8 mouse cellular contexts compared by ENCODE assay signal in the genomic region with DNA sequence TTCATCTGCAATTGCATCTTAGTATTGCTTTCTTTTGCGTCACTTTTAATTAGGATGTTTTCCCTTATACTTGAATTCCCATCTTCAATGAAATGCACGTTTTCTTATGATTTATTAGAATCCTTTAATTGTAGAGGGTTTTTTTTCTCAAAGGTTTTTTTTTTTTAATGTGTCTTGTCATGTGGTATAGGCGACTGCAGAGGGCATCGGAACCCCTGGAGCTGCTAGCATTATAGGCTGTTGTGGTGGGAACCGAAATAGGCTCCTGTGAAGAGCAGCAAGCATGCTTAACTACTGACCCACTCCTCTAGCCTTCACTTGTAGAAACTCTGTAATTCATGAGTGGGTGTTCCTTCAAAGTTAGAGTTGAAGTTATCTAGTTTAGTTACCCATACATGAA. TPM values are rescaled to one million over a fixed set of nuclear protein-coding genes. Genes with fewer than 3 reads are reported as not detected.
DNase-seq lines count a peak whose midpoint lies in the region; ATAC-seq lines count a peak whose summit lies in the region.

No protein-coding gene starts in this region.

- peak overlapping the region; percentile 72 for H3K4me3 ChIP-seq in embryonic facial prominence, embryonic 15.5 days (replicated peaks)
- H3K4me3 ChIP-seq in limb, embryonic 15.5 days, result peak overlapping the region; percentile 91
- H3K4me3 ChIP-seq in stomach, embryonic 16.5 days (replicated peaks; ENCODE audit: low read length), result peak overlapping the region; percentile 100

- no peaks in the 10 kb centered on the region for H3K9me3 ChIP-seq in embryonic facial prominence, embryonic 15.5 days (replicated peaks)
- H3K9me3 ChIP-seq in limb, embryonic 15.5 days, result no peaks in the 10 kb centered on the region
- H3K9me3 ChIP-seq in stomach, embryonic 16.5 days (replicated peaks; ENCODE audit: control insufficient read depth, low read length), result no peaks in the 10 kb centered on the region

- no peaks in the 10 kb centered on the region for H3K27me3 ChIP-seq in embryonic facial prominence, embryonic 15.5 days
- H3K27me3 ChIP-seq in limb, embryonic 15.5 days, result no peaks in the 10 kb centered on the region
- no peaks in the 10 kb centered on the region for H3K27me3 ChIP-seq in stomach, embryonic 16.5 days (ENCODE audit: control insufficient read depth, insufficient read depth, low read length)

- no peak overlapping the region for H3K9ac ChIP-seq in embryonic facial prominence, embryonic 15.5 days
- H3K9ac ChIP-seq in limb, embryonic 15.5 days, result peak overlapping the region; percentile 98; the same call in 1 of the 2 replicates
- no peak overlapping the region; the same call in 1 of the 2 replicates for H3K9ac ChIP-seq in stomach, embryonic 16.5 days (ENCODE audit: low read length)

- peaks cover 9% of the 10 kb centered on the region; the same call in 1 of the 2 replicates for H3K36me3 ChIP-seq in embryonic facial prominence, embryonic 15.5 days
- peaks cover 7% of the 10 kb centered on the region; the same call in 1 of the 2 replicates for H3K36me3 ChIP-seq in limb, embryonic 15.5 days
- no peaks in the 10 kb centered on the region for H3K36me3 ChIP-seq in stomach, embryonic 16.5 days (ENCODE audit: control insufficient read depth, insufficient read depth, low read length)

- H3K4me2 ChIP-seq in embryonic facial prominence, embryonic 15.5 days (replicated peaks), result peak overlapping the region; percentile 58
- peak overlapping the region; percentile 53 for H3K4me2 ChIP-seq in limb, embryonic 15.5 days
- H3K4me2 ChIP-seq in stomach, embryonic 16.5 days (ENCODE audit: low read depth, low read length), result peak overlapping the region; percentile 72

- DNase-seq in adrenal gland, postnatal 14 days, result peak; percentile 13
- no peak for DNase-seq in adrenal gland, postnatal 10 days
- peak; percentile 66 for DNase-seq in 416B (ENCODE audit: low read depth)
- DNase-seq in urinary bladder, postnatal 10 days (ENCODE audit: low spot score), result no peak
- no peak for DNase-seq in adrenal gland, adult 18-20 months (ENCODE audit: low spot score in 2 of 2)

- H3K4me1 ChIP-seq in embryonic facial prominence, embryonic 15.5 days, result peaks cover 22% of the 10 kb centered on the region
- peaks cover 37% of the 10 kb centered on the region for H3K4me1 ChIP-seq in limb, embryonic 15.5 days
- H3K4me1 ChIP-seq in stomach, embryonic 16.5 days (ENCODE audit: control insufficient read depth, insufficient read depth, low read length), result peaks cover 46% of the 10 kb centered on the region

- no peak overlapping the region for H3K27ac ChIP-seq in embryonic facial prominence, embryonic 15.5 days (replicated peaks)
- no peak overlapping the region for H3K27ac ChIP-seq in limb, embryonic 15.5 days
- H3K27ac ChIP-seq in stomach, embryonic 16.5 days (ENCODE audit: low read length), result no peak overlapping the region

- WGBS in embryonic facial prominence, embryonic 15.5 days, result 7% methylated on average over 5 of the region's 5 CpGs
- WGBS in limb, embryonic 15.5 days, result 8% methylated on average over 5 of the region's 5 CpGs
- 11% methylated on average over 5 of the region's 5 CpGs for WGBS in stomach, embryonic 16.5 days

- ATAC-seq in embryonic facial prominence, embryonic 15.5 days (ENCODE audit: insufficient number of reproducible peaks, low FRiP score, low TSS enrichment, low read depth), result no peak
- no peak for ATAC-seq in limb, embryonic 15.5 days (ENCODE audit: insufficient number of reproducible peaks, low FRiP score, low TSS enrichment, low read depth)
- no peak for ATAC-seq in stomach, embryonic 16.5 days (ENCODE audit: insufficient read depth, low FRiP score)

RNA-seq across cellular contexts. Expression of gene Bnip2, which starts 1.1 kb away (rescaled TPM):
- 97.8 and 100 TPM in 2 replicates for total RNA-seq in adrenal gland, postnatal 14 days (2021)
- total RNA-seq in adrenal gland, postnatal 10 days (2021), result 100 to 1,000 TPM in 1 of 2 experiments, 10 to 100 TPM in 1; 96.8 to 108 TPM
- polyA plus RNA-seq in embryonic facial prominence, embryonic 15.5 days (2015; fragmentation: Nextera tagmentation; extraction: Ambion mirVana), result 104 and 107 TPM in 2 replicates
- polyA plus RNA-seq in limb, embryonic 15.5 days (2015; fragmentation: Nextera tagmentation; extraction: Ambion mirVana), result 106 and 117 TPM in 2 replicates
- polyA plus RNA-seq in stomach, embryonic 16.5 days (2015; fragmentation: Nextera tagmentation; extraction: Ambion mirVana), result 86.8 and 98.3 TPM in 2 replicates
- total RNA-seq in adrenal gland, adult 18-20 months (2021), result 100 to 1,000 TPM; 103 to 105 TPM

RNA-seq across cellular contexts. Expression of gene Gtf2a2, which starts 22.0 kb away (rescaled TPM):
- total RNA-seq in adrenal gland, postnatal 14 days (2021), result 76.2 and 84.8 TPM in 2 replicates
- 10 to 100 TPM; 75.6 to 78.4 TPM for total RNA-seq in adrenal gland, postnatal 10 days (2021)
- 167 and 172 TPM in 2 replicates for polyA plus RNA-seq in embryonic facial prominence, embryonic 15.5 days (2015; fragmentation: Nextera tagmentation; extraction: Ambion mirVana)
- 156 and 162 TPM in 2 replicates for polyA plus RNA-seq in limb, embryonic 15.5 days (2015; fragmentation: Nextera tagmentation; extraction: Ambion mirVana)
- polyA plus RNA-seq in stomach, embryonic 16.5 days (2015; fragmentation: Nextera tagmentation; extraction: Ambion mirVana), result 169 and 179 TPM in 2 replicates
- 10 to 100 TPM; 66.2 to 72.3 TPM for total RNA-seq in adrenal gland, adult 18-20 months (2021)

RNA-seq across cellular contexts. Expression of gene Gcnt3, which starts 47.5 kb away (rescaled TPM):
- not detected in 2 replicates for total RNA-seq in adrenal gland, postnatal 14 days (2021)
- total RNA-seq in adrenal gland, postnatal 10 days (2021), result not detected
- 0.16 and 0.23 TPM in 2 replicates for polyA plus RNA-seq in embryonic facial prominence, embryonic 15.5 days (2015; fragmentation: Nextera tagmentation; extraction: Ambion mirVana)
- 0.43 and 0.67 TPM in 2 replicates for polyA plus RNA-seq in limb, embryonic 15.5 days (2015; fragmentation: Nextera tagmentation; extraction: Ambion mirVana)
- 16.9 and 28.7 TPM in 2 replicates for polyA plus RNA-seq in stomach, embryonic 16.5 days (2015; fragmentation: Nextera tagmentation; extraction: Ambion mirVana)
- not detected for total RNA-seq in adrenal gland, adult 18-20 months (2021)

Comparison
In these comparisons a context has a peak if more than half of its experiments do, and no peak if none do; other contexts are left out.
1. DNase-seq: peak in adrenal gland, postnatal 14 days (single experiment) and 416B (single experiment); none in adrenal gland, postnatal 10 days (single experiment), urinary bladder, postnatal 10 days (single experiment) and adrenal gland, adult 18-20 months (0 of 2).
2. Peak in every context shown above with its lines, with median percentiles within 50 percentile points of each other: H3K4me2 ChIP-seq and H3K4me3 ChIP-seq.